Mouse (Mus musculus) embryonic facial prominence, embryonic 12.5 days (tissue): ENCODE data around the gene Sprr1b. TPM values are rescaled to one million over a fixed set of nuclear protein-coding genes. Genes with fewer than 3 reads are reported as not detected.
"Not testable (repeated sequence)": the region's sequence is repeated elsewhere in the genome, so short reads cannot be mapped to it uniquely, and the experiment has no call there.

Experiments
- ATAC-seq: fragments of 200-750 bp; cut with Nextera tagmentation; 2 replicates; pipeline ENCODE4 v1.8.0; 2017; ENCODE audit not compliant: insufficient number of reproducible peaks, insufficient read depth, low FRiP score, low TSS enrichment
- H3K27ac ChIP-seq: fragments of 300-500 bp; sonication (generic); 2 replicates; pipeline ENCODE4 v1.5.1; 2016; ENCODE audit warnings: mild to moderate bottlenecking
- H3K27me3 ChIP-seq: fragments of 300-500 bp; sonication (generic); 2 replicates; pipeline ENCODE4 v1.6.1; 2016; ENCODE audit warnings: mild to moderate bottlenecking, moderate library complexity
- H3K36me3 ChIP-seq: fragments of 300-500 bp; sonication (generic); 2 replicates; pipeline ENCODE4 v1.6.1; 2016; ENCODE audit warnings: mild to moderate bottlenecking
- H3K4me1 ChIP-seq: fragments of 300-500 bp; sonication (generic); 2 replicates; pipeline ENCODE4 v1.6.1; 2016
- H3K4me2 ChIP-seq: fragments of 300-500 bp; sonication (generic); replicated peaks from 2 replicates; pipeline ENCODE4 v1.6.1; 2016; ENCODE audit warnings: mild to moderate bottlenecking, moderate library complexity
- H3K4me3 ChIP-seq: fragments of 300-500 bp; sonication (generic); 2 replicates; pipeline ENCODE4 v1.5.1; 2016; ENCODE audit warnings: mild to moderate bottlenecking
- H3K9ac ChIP-seq: fragments of 300-500 bp; sonication (generic); 2 replicates; pipeline ENCODE4 v1.6.1; 2016; ENCODE audit warnings: mild to moderate bottlenecking, moderate library complexity
- H3K9me3 ChIP-seq: fragments of 300-500 bp; sonication (generic); 2 replicates; pipeline ENCODE4 v1.6.1; 2016; ENCODE audit warnings: mild to moderate bottlenecking, moderate library complexity
- WGBS: fragments of 180-500 bp; shearing (Covaris S2); methylation state at CpG from one replicate; pipeline ENCODE4 v1.1.7; 2016; 5-methylcytosine and 5-hydroxymethylcytosine counted together
- polyA plus RNA-seq: library from polyadenylated mRNA; unstranded; fragments of >200 nt; fragmentation: Nextera tagmentation; extraction: Ambion mirVana; gene quantifications from 2 replicates; pipeline ENCODE4 v1.2.1, GENCODE M21; 2016

Sprr1b gene
- polyA plus RNA-seq: not detected in 2 replicates

GRCm38 (mm10) chr3:92438689-92439088 is at the start of gene Sprr1b:
Gene Sprr1b, minus strand, starts transcription at chr3:92438789.
- Histone ChIP-seq H3K9me3 (no peaks in the 10 kb centered on the region), H3K27me3 (no peaks in the 10 kb centered on the region), H3K36me3 (no peaks in the 10 kb centered on the region), H3K9ac (no peak within 1 kb of the TSS), H3K27ac (no peak within 1 kb of the TSS), H3K4me1 (no peaks in the 10 kb centered on the region), H3K4me2 (no peak within 1 kb of the TSS), H3K4me3 (no peak within 1 kb of the TSS)
- ATAC-seq: no peak
- WGBS: 88% methylated on average over 3 of the region's 3 CpGs

- H3K4me3 ChIP-seq: no peak overlapping the region
- no peak overlapping the region for H3K9ac ChIP-seq
- H3K4me2 ChIP-seq: no peak overlapping the region
- H3K9me3 ChIP-seq: no peaks in the 10 kb centered on the region
- no peaks in the 10 kb centered on the region for H3K4me1 ChIP-seq
- ATAC-seq: no peak
- H3K36me3 ChIP-seq: no peaks in the 10 kb centered on the region
- no peak overlapping the region for H3K27ac ChIP-seq
- H3K27me3 ChIP-seq: no peaks in the 10 kb centered on the region
- 40% methylated on average over 1 of the region's 1 CpGs for WGBS
These were observed 47.7 kb upstream of the Sprr1b start for GRCm38 (mm10) chr3:92486307-92486706.

- no peak for ATAC-seq
- H3K36me3 ChIP-seq: no peaks in the 10 kb centered on the region
- no peaks in the 10 kb centered on the region for H3K4me1 ChIP-seq
- H3K4me3 ChIP-seq: no peak within 1 kb of the TSS
- no peaks in the 10 kb centered on the region for H3K27me3 ChIP-seq
- H3K9me3 ChIP-seq: no peaks in the 10 kb centered on the region
- H3K9ac ChIP-seq: no peak within 1 kb of the TSS
- H3K4me2 ChIP-seq: no peak within 1 kb of the TSS
- H3K27ac ChIP-seq: no peak within 1 kb of the TSS
These were observed 47.3 kb upstream of the Sprr1b start, which contains the start of gene Sprr1a for GRCm38 (mm10) chr3:92485863-92486262. Gene Sprr1a, minus strand, starts transcription at chr3:92485895.

- H3K9ac ChIP-seq, H3K36me3 ChIP-seq, ATAC-seq, H3K4me3 ChIP-seq, H3K4me1 ChIP-seq, H3K4me2 ChIP-seq, H3K27ac ChIP-seq, H3K27me3 ChIP-seq, H3K9me3 ChIP-seq: not testable (repeated sequence)
These were observed 42.7 kb upstream of the Sprr1b start for GRCm38 (mm10) chr3:92481249-92481648.

GRCm38 (mm10) chr3:92470111-92470510 is 31.5 kb upstream of the Sprr1b start:
- Histone ChIP-seq H3K9ac (no peak overlapping the region), H3K4me3 (no peak overlapping the region), H3K27ac (no peak overlapping the region), H3K4me2 (no peak overlapping the region), H3K27me3 (no peaks in the 10 kb centered on the region), H3K36me3 (no peaks in the 10 kb centered on the region), H3K4me1 (no peaks in the 10 kb centered on the region), H3K9me3 (no peaks in the 10 kb centered on the region)
- ATAC-seq: no peak
- 86% methylated on average over 2 of the region's 2 CpGs for WGBS

- Histone ChIP-seq H3K36me3 (no peaks in the 10 kb centered on the region), H3K27me3 (no peaks in the 10 kb centered on the region), H3K4me3 (no peak overlapping the region), H3K4me2 (no peak overlapping the region), H3K27ac (no peak overlapping the region), H3K9ac (no peak overlapping the region), H3K4me1 (no peaks in the 10 kb centered on the region), H3K9me3 (no peaks in the 10 kb centered on the region)
- no peak for ATAC-seq
These were observed 28.8 kb upstream of the Sprr1b start for GRCm38 (mm10) chr3:92467424-92467823.

- no peaks in the 10 kb centered on the region for H3K9me3 ChIP-seq
- no peaks in the 10 kb centered on the region for H3K27me3 ChIP-seq
- H3K36me3 ChIP-seq: no peaks in the 10 kb centered on the region
- 81% methylated on average over 1 of the region's 1 CpGs for WGBS
- H3K4me1 ChIP-seq: no peaks in the 10 kb centered on the region
- no peak overlapping the region for H3K4me3 ChIP-seq
- H3K9ac ChIP-seq: no peak overlapping the region
- no peak overlapping the region for H3K4me2 ChIP-seq
- no peak overlapping the region for H3K27ac ChIP-seq
- no peak for ATAC-seq
These were observed 28.0 kb upstream of the Sprr1b start for GRCm38 (mm10) chr3:92466576-92466975.

- Histone ChIP-seq H3K27ac (no peak within 1 kb of the TSS), H3K36me3 (no peaks in the 10 kb centered on the region), H3K9me3 (no peaks in the 10 kb centered on the region), H3K27me3 (no peaks in the 10 kb centered on the region), H3K4me1 (no peaks in the 10 kb centered on the region), H3K9ac (no peak within 1 kb of the TSS), H3K4me3 (no peak within 1 kb of the TSS), H3K4me2 (no peak within 1 kb of the TSS)
- WGBS: 64% methylated on average over 2 of the region's 2 CpGs
- no peak for ATAC-seq
These were observed 20.0 kb upstream of the Sprr1b start, which contains the start of gene Sprr3 for GRCm38 (mm10) chr3:92458620-92459019. Gene Sprr3, minus strand, starts transcription at chr3:92458720.

- H3K27me3 ChIP-seq: no peaks in the 10 kb centered on the region
- 83% methylated on average over 5 of the region's 5 CpGs for WGBS
- no peak for ATAC-seq
- no peaks in the 10 kb centered on the region for H3K36me3 ChIP-seq
- no peak overlapping the region for H3K9ac ChIP-seq
- H3K9me3 ChIP-seq: no peaks in the 10 kb centered on the region
- H3K4me1 ChIP-seq: no peaks in the 10 kb centered on the region
- no peak overlapping the region for H3K4me2 ChIP-seq
- H3K4me3 ChIP-seq: no peak overlapping the region
- no peak overlapping the region for H3K27ac ChIP-seq
These were observed 16.6 kb upstream of the Sprr1b start for GRCm38 (mm10) chr3:92455151-92455550.

- Histone ChIP-seq H3K4me3 (no peak overlapping the region), H3K36me3 (no peaks in the 10 kb centered on the region), H3K4me1 (no peaks in the 10 kb centered on the region), H3K9ac (no peak overlapping the region), H3K27ac (no peak overlapping the region), H3K9me3 (no peaks in the 10 kb centered on the region), H3K27me3 (no peaks in the 10 kb centered on the region), H3K4me2 (no peak overlapping the region)
- WGBS: 85% methylated on average over 3 of the region's 3 CpGs
- ATAC-seq: no peak
These were observed 1.6 kb upstream of the Sprr1b start for GRCm38 (mm10) chr3:92440177-92440576.

- H3K27me3 ChIP-seq: no peaks in the 10 kb centered on the region
- H3K36me3 ChIP-seq: no peaks in the 10 kb centered on the region
- no peak for ATAC-seq
- H3K9me3 ChIP-seq: no peaks in the 10 kb centered on the region
- 77% methylated on average over 2 of the region's 2 CpGs for WGBS
- no peak within 1 kb of the TSS for H3K9ac ChIP-seq
- H3K4me2 ChIP-seq: no peak within 1 kb of the TSS
- H3K4me3 ChIP-seq: no peak within 1 kb of the TSS
- H3K27ac ChIP-seq: no peak within 1 kb of the TSS
- H3K4me1 ChIP-seq: no peaks in the 10 kb centered on the region
These were observed 6.3 kb downstream of the Sprr1b start, which contains the start of gene Sprr2k for GRCm38 (mm10) chr3:92432282-92432681. Gene Sprr2k, plus strand, starts transcription at chr3:92432582.

- 93% methylated on average over 6 of the region's 6 CpGs for WGBS
- Histone ChIP-seq H3K9me3 (no peaks in the 10 kb centered on the region), H3K9ac (no peak within 1 kb of the TSS), H3K27ac (no peak within 1 kb of the TSS), H3K27me3 (no peaks in the 10 kb centered on the region), H3K4me2 (no peak within 1 kb of the TSS), H3K4me3 (no peak within 1 kb of the TSS), H3K36me3 (no peaks in the 10 kb centered on the region), H3K4me1 (no peaks in the 10 kb centered on the region)
- no peak for ATAC-seq
These were observed 9.3 kb downstream of the Sprr1b start, which contains the start of gene Gm9774 for GRCm38 (mm10) chr3:92429323-92429722. Gene Gm9774, minus strand, starts transcription at chr3:92429423.

GRCm38 (mm10) chr3:92417782-92418181 is 20.8 kb downstream of the Sprr1b start, which contains the start of gene Sprr2j-ps:
Gene Sprr2j-ps, plus strand, starts transcription at chr3:92418082.
- 90% methylated on average over 2 of the region's 2 CpGs for WGBS
- Histone ChIP-seq H3K9me3 (no peaks in the 10 kb centered on the region), H3K9ac (no peak within 1 kb of the TSS), H3K27me3 (no peaks in the 10 kb centered on the region; the same call in 1 of the 2 replicates), H3K36me3 (no peaks in the 10 kb centered on the region), H3K4me3 (no peak within 1 kb of the TSS), H3K4me1 (no peaks in the 10 kb centered on the region), H3K27ac (no peak within 1 kb of the TSS), H3K4me2 (no peak within 1 kb of the TSS)
- no peak for ATAC-seq
